Mouse (Mus musculus): ENCODE measurements around the gene Adamts5.

Adamts5 gene

DNA sequence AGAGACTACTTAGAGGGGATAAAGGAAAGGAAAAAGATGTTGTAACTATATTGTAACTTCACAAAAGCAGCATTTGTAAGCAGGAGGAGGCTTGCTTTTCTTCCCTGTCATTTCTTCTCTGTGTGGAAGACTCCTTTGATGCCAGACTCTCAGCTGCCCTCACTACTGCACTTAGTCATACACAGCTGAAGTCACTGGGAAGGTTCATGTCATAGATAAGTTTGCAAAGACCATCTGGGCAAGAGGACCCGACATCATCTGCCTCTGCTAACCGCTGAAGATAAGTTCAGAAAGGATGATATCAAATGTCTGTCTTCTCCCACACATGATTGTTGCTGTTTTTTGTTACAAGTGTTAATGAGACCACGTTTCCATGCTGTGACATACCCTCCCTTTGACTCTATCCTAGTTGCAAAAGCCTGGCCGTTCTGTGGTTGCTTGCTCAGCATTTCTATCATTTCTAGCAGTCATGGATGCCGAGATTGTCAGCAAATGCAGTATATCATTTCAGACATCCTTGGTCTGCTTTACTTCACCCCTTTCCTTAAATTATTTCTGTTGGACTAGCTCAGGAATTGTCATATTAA is 79.2 kb downstream of the Adamts5 start:
- DNase-seq (ENCODE audit: low read depth, low spot score): no peak

DNA sequence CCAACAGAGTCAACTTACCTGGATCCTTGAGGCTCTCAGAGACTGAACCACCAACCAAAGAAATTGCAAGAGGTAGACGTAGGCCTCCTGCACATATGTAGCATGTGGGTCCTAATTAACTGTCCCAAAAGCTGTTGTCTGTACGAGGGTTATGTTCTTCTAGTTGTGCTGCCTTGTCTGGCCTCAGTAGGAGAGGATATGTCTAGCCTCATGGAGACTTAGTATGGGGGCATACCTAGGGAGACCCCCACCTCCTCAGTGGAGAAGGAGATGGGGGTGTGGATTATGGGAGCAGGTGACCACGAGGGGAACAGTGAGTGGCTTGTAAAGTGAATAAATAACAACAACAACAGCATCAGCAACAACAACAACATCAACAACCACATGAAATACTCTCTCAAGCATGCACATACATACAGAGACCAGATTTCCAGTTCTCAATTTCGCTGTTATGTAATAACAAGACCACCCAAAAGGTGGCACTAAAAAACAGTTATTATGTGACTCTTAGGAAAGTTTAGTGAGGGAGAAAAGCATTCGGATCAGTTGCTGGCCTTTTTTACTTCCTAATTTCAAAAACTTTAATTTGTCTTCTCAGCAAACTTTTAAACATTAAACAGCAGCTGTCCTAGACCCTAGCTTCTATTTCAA is 81.7 kb downstream of the Adamts5 start:
- no peak for DNase-seq (ENCODE audit: low read depth, low spot score)

DNA sequence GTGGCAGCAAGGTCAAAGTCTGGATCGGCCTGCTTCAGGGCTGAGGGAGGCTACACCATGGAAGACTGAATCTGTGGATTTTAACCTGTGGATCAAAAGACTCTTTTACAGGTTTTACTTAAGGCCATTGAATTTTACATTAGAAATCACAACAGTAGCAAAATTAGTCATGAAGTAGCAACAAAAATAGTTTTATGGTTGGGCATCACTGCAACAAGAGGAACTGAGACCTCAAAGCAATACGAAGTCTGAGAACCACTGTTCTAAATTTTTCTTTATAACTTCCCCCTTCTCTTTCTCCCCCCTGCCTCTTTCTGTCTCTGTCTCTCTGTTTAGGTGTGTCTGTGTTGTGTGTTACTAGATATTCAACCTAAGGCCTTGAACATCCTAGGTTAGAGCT is 87.5 kb downstream of the Adamts5 start:
- no peak for DNase-seq (ENCODE audit: low read depth, low spot score)

DNA sequence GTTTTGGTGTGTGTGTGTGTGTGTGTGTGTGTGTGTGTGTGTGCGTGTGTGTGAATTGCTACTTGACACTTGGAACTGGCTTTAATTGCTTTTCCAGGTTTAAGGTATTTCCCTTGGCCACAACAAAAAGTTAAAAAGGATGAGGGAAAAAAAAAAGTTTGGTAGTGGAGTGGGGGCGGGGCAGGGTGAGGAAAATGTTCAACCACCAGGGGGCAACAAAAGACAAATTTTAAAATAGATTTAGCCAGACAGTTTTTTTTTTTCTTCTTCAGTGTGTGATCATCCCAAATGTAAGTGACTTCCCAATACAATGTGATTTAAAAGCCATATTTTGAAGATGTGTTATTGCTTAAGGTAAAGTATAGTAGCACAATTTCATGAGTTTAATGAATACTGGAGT is 94.0 kb downstream of the Adamts5 start:
- no peak for DNase-seq (ENCODE audit: low read depth, low spot score)

DNA sequence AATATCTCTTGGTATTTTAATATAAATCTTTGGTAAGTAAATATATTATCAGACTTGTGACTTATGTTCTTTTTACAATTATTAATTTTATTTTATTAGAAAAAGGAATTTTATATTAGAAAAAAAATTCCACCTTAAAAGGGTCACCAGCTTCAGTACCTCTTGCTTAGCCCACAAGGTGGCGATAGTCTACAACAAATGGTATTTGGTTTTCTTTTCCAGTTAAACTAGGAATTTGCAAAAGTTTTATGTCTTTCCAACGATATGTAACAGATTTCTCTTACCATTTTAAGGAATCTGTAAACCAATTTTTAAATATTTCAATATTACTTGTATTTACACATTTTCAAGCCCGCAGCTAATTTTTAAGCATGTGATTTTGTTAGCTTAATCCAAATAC is 94.6 kb downstream of the Adamts5 start:
- DNase-seq (ENCODE audit: low read depth, low spot score): no peak

Measured in CD4-positive helper T cell, adult 2 months (primary cell).